Mouse (Mus musculus): ENCODE data around the gene Krr1. TPM values are rescaled to one million over a fixed set of nuclear protein-coding genes. Genes with fewer than 3 reads are reported as not detected.
A peak's percentile ranks its signal among the peaks of the same experiment; 100 is the strongest.

The Krr1 gene
- polyA plus RNA-seq, 1 experiment, result not detected

- WGBS, result 82% methylated on average over 2 of the region's 2 CpGs
- H3K27ac ChIP-seq (ENCODE audit: insufficient read depth, low read depth, low read length), result no peak overlapping the region
- no peaks in the 10 kb centered on the region for H3K4me1 ChIP-seq (ENCODE audit: control insufficient read depth, insufficient read depth, low read length)
- H3K4me3 ChIP-seq (ENCODE audit: insufficient read depth, low read depth, low read length), result no peak overlapping the region
- TF ChIP-seq CTCF (IDR thresholded peaks at IDR 0.05; ENCODE audit: insufficient read depth, low read depth, low read length) (no peak), POLR2A (IDR thresholded peaks at IDR 0.05; ENCODE audit: insufficient read depth, low read depth, low read length) (no peak)
Observed at GRCm38 (mm10) chr10:111959353-111959752, 13.1 kb upstream of the Krr1 start.

GRCm38 (mm10) chr10:111960459-111960858 lies 12.0 kb upstream of the Krr1 start:
- TF ChIP-seq CTCF (IDR thresholded peaks at IDR 0.05; ENCODE audit: insufficient read depth, low read depth, low read length) (no peak), POLR2A (IDR thresholded peaks at IDR 0.05; ENCODE audit: insufficient read depth, low read depth, low read length) (no peak)
- Histone ChIP-seq H3K27ac (ENCODE audit: insufficient read depth, low read depth, low read length) (no peak overlapping the region), H3K4me1 (ENCODE audit: control insufficient read depth, insufficient read depth, low read length) (no peaks in the 10 kb centered on the region), H3K4me3 (ENCODE audit: insufficient read depth, low read depth, low read length) (no peak overlapping the region)
- WGBS, result 88% methylated on average over 6 of the region's 6 CpGs

DNA sequence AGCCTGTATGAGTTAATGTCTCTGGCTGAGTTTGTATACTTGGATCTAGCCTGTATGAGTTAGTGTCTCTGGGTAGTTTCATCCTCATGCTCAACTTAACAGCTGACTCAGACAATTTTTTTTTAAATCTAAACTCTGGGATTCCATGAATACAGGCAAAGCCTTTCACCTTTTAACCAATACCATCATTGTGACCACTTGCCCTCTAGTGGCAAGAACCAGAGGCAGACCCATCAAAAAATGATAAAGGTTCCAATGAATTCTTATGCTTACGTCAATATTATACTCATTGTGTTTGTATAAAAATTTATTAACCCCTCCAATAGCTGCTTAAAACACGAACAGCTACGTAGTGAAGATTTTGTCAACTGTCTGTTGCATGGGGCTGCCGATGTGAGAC lies 6.1 kb upstream of the Krr1 start:
- Histone ChIP-seq H3K4me3 (ENCODE audit: insufficient read depth, low read depth, low read length) (no peak overlapping the region), H3K4me1 (ENCODE audit: control insufficient read depth, insufficient read depth, low read length) (no peaks in the 10 kb centered on the region), H3K27ac (ENCODE audit: insufficient read depth, low read depth, low read length) (no peak overlapping the region)
- TF ChIP-seq CTCF (IDR thresholded peaks at IDR 0.05; ENCODE audit: insufficient read depth, low read depth, low read length), result no peak
- TF ChIP-seq POLR2A (IDR thresholded peaks at IDR 0.05; ENCODE audit: insufficient read depth, low read depth, low read length), result no peak
- WGBS, result 60% methylated on average over 4 of the region's 4 CpGs

DNA sequence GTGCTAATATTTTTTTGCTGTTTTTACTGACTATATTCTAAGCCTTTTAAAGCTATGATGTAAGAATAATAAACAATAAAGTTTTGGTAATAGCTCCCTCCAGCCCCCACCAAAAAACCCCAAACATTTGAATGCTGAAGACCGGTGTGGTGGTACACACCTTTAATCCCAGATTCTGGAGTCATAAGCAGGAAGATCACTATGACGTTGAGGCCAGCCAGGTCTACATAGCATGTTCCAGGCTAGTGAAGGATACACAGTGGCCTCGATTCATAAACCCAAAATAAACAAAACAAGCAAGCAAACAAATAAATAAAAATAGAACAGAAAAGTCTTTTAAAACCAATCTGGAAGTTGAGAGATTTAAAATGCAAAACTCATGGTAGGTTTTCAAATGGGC lies 535 bp upstream of the Krr1 start:
- H3K4me3 ChIP-seq (ENCODE audit: insufficient read depth, low read depth, low read length), result no peak overlapping the region
- 80% methylated on average over 3 of the region's 3 CpGs for WGBS
- no peak for TF ChIP-seq CTCF (IDR thresholded peaks at IDR 0.05; ENCODE audit: insufficient read depth, low read depth, low read length)
- no peak for TF ChIP-seq POLR2A (IDR thresholded peaks at IDR 0.05; ENCODE audit: insufficient read depth, low read depth, low read length)
- H3K27ac ChIP-seq (ENCODE audit: insufficient read depth, low read depth, low read length), result no peak overlapping the region
- H3K4me1 ChIP-seq (ENCODE audit: control insufficient read depth, insufficient read depth, low read length), result no peaks in the 10 kb centered on the region

DNA sequence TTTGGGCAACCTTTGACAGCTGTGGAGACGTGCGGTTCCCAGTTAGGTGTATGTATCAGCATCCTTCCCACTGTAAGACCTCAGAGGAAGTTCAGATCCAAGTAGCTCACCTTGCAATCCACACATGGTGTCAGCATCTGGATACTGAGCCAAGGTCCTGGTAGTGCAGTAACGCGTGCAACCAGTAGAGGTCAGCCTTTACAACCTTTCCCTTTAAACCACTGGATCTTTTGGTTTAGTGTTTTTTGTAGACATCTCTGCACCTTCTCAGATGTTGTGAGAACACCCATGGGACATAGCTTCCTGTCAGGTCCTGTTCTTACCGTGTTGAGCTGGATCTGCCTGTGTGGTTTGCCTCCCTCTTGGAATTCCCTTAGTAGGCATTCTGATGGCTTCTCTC lies 5.1 kb downstream of the Krr1 start:
- 36% methylated on average over 5 of the region's 5 CpGs for WGBS
- TF ChIP-seq POLR2A (IDR thresholded peaks at IDR 0.05; ENCODE audit: insufficient read depth, low read depth, low read length) (no peak), CTCF (IDR thresholded peaks at IDR 0.05; ENCODE audit: insufficient read depth, low read depth, low read length) (0 out of 2 replicates have a peak, but pooled peaks have one; percentile 20)
- Histone ChIP-seq H3K27ac (ENCODE audit: insufficient read depth, low read depth, low read length) (no peak overlapping the region), H3K4me3 (ENCODE audit: insufficient read depth, low read depth, low read length) (no peak overlapping the region), H3K4me1 (ENCODE audit: control insufficient read depth, insufficient read depth, low read length) (no peaks in the 10 kb centered on the region)

- no peak overlapping the region for H3K4me3 ChIP-seq (ENCODE audit: insufficient read depth, low read depth, low read length)
- TF ChIP-seq CTCF (IDR thresholded peaks at IDR 0.05; ENCODE audit: insufficient read depth, low read depth, low read length), result no peak
- no peak for TF ChIP-seq POLR2A (IDR thresholded peaks at IDR 0.05; ENCODE audit: insufficient read depth, low read depth, low read length)
- 86% methylated on average over 5 of the region's 5 CpGs for WGBS
- H3K27ac ChIP-seq (ENCODE audit: insufficient read depth, low read depth, low read length), result no peak overlapping the region
- no peaks in the 10 kb centered on the region for H3K4me1 ChIP-seq (ENCODE audit: control insufficient read depth, insufficient read depth, low read length)
Observed at GRCm38 (mm10) chr10:111983070-111983469, 10.6 kb downstream of the Krr1 start.

DNA sequence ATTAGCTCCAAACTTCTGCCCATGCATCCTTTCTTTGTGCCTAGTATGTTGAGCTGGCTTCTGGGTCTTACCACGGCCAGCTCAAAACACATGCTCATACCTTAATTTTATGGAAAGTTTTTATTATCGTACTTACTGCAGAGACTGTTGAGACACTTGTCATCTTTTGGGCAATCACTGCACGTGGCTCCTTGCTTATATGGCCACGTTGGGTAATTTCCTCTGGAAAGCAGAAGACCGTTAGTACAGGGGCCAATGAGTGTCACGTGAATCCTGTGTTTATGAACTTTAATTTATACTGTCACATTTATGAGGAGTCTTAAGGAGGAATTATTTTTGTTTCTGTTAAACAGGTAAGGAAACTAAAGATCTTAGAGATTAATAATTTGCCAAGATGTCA lies 14.0 kb downstream of the Krr1 start:
- WGBS, result 95% methylated on average over 6 of the region's 6 CpGs
- no peak overlapping the region for H3K27ac ChIP-seq (ENCODE audit: insufficient read depth, low read depth, low read length)

GRCm38 (mm10) chr10:111995803-111996548 lies 23.5 kb downstream of the Krr1 start:
- Histone ChIP-seq H3K4me1 (ENCODE audit: control insufficient read depth, insufficient read depth, low read length) (no peaks in the 10 kb centered on the region), H3K27ac (ENCODE audit: insufficient read depth, low read depth, low read length) (no peak overlapping the region), H3K4me3 (ENCODE audit: insufficient read depth, low read depth, low read length) (no peak overlapping the region)
- TF ChIP-seq POLR2A (IDR thresholded peaks at IDR 0.05; ENCODE audit: insufficient read depth, low read depth, low read length), result no peak
- no peak for TF ChIP-seq CTCF (IDR thresholded peaks at IDR 0.05; ENCODE audit: insufficient read depth, low read depth, low read length)
- WGBS, result 92% methylated on average over 11 of the region's 11 CpGs

More for the DNA sequence above, 14.0 kb downstream of the Krr1 start:
- Histone ChIP-seq H3K4me3 (ENCODE audit: insufficient read depth, low read depth, low read length) (no peak overlapping the region), H3K4me1 (ENCODE audit: control insufficient read depth, insufficient read depth, low read length) (no peaks in the 10 kb centered on the region)
- TF ChIP-seq CTCF (IDR thresholded peaks at IDR 0.05; ENCODE audit: insufficient read depth, low read depth, low read length), result no peak
- TF ChIP-seq POLR2A (IDR thresholded peaks at IDR 0.05; ENCODE audit: insufficient read depth, low read depth, low read length), result no peak

DNA sequence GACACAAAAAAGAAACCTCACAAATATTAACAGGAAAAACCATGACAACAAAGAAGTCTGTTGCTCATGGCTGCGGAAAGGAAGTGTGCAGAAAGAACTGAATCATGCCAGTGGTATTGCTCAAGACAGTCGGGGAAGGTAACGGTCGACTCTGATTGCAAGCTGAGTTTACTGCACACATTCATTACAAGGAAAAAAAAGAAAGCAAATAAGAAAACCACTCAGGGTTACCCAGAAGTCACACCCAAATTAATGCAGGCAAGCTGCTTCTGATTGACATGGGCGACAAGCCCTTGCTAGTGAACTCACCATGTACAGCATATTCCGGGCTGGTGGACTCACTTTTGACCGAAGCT lies 24.1 kb downstream of the Krr1 start:
- H3K27ac ChIP-seq (ENCODE audit: insufficient read depth, low read depth, low read length), result no peak overlapping the region
- no peak overlapping the region for H3K4me3 ChIP-seq (ENCODE audit: insufficient read depth, low read depth, low read length)
- no peaks in the 10 kb centered on the region for H3K4me1 ChIP-seq (ENCODE audit: control insufficient read depth, insufficient read depth, low read length)
- 83% methylated on average over 7 of the region's 7 CpGs for WGBS
- TF ChIP-seq CTCF (IDR thresholded peaks at IDR 0.05; ENCODE audit: insufficient read depth, low read depth, low read length) (no peak), POLR2A (IDR thresholded peaks at IDR 0.05; ENCODE audit: insufficient read depth, low read depth, low read length) (no peak)
